Mouse (Mus musculus) heart, embryonic 14.5 days (tissue): ENCODE data around the gene Bub1b. TPM values are rescaled to one million over a fixed set of nuclear protein-coding genes. Genes with fewer than 3 reads are reported as not detected.

Experiments used
- ATAC-seq: fragments of 200-750 bp; cut with Nextera tagmentation; 2 replicates; pipeline ENCODE4 v1.8.0; 2017; ENCODE audit warnings: low read depth, moderate TSS enrichment; ENCODE audit not compliant: insufficient number of reproducible peaks, insufficient read depth, low FRiP score
- H3K27ac ChIP-seq, 2 experiments: fragments of 200-500 bp in 1 of 2; fragments of 300-500 bp in 1 of 2; sonication (generic) in 1 of 2; replicated peaks in 1 of 2; 2 replicates each; pipeline ENCODE4 v1.5.1; 2012 to 2014; ENCODE audit warnings: low read depth in 2 of 2, low read length in 2 of 2, control low read depth in 1 of 2, mild to moderate bottlenecking in 1 of 2, mixed read lengths in 1 of 2; ENCODE audit not compliant: control insufficient read depth in 1 of 2, insufficient read depth in 1 of 2
- H3K27me3 ChIP-seq: fragments of 300-500 bp; sonication (generic); 2 replicates; pipeline ENCODE4 v1.6.1; 2014; ENCODE audit warnings: mild to moderate bottlenecking, low read length, control low read depth; ENCODE audit not compliant: control insufficient read depth, insufficient read depth
- H3K36me3 ChIP-seq: fragments of 300-500 bp; sonication (generic); 2 replicates; pipeline ENCODE4 v1.6.1; 2014; ENCODE audit warnings: mild to moderate bottlenecking, control low read depth, low read length, mixed read lengths; ENCODE audit not compliant: control insufficient read depth, insufficient read depth
- H3K4me1 ChIP-seq, 2 experiments: fragments of 200-500 bp in 1 of 2; fragments of 300-500 bp in 1 of 2; sonication (generic) in 1 of 2; 2 replicates each; pipeline ENCODE4 v1.6.1; 2012 to 2014; ENCODE audit warnings: low read length in 2 of 2, control low read depth in 1 of 2, mixed read lengths in 1 of 2; ENCODE audit not compliant: control insufficient read depth in 2 of 2, insufficient read depth in 2 of 2
- H3K4me2 ChIP-seq: fragments of 300-500 bp; sonication (generic); 2 replicates; pipeline ENCODE4 v1.6.1; 2014; ENCODE audit warnings: mild to moderate bottlenecking, low read length
- H3K4me3 ChIP-seq, 2 experiments: fragments of 200-500 bp in 1 of 2; fragments of 300-500 bp in 1 of 2; sonication (generic) in 1 of 2; 2 replicates each; pipeline ENCODE4 v1.5.1; 2012 to 2014; ENCODE audit warnings: low read length in 2 of 2, mild to moderate bottlenecking in 2 of 2, control low read depth in 1 of 2, low read depth in 1 of 2, moderate library complexity in 1 of 2; ENCODE audit not compliant: control insufficient read depth in 1 of 2, insufficient read depth in 1 of 2
- H3K9ac ChIP-seq: fragments of 300-500 bp; sonication (generic); 2 replicates; pipeline ENCODE4 v1.6.1; 2014; ENCODE audit warnings: mild to moderate bottlenecking, low read length
- H3K9me3 ChIP-seq: fragments of 300-500 bp; sonication (generic); 2 replicates; pipeline ENCODE4 v1.6.1; 2016; ENCODE audit warnings: low read length, control low read depth; ENCODE audit not compliant: control insufficient read depth
- WGBS: fragments of 180-500 bp; shearing (Covaris S2); extraction: QIAGEN DNeasy Blood & Tissue Kit; methylation state at CpG from one replicate; pipeline ENCODE4 v1.1.7; 2014; 5-methylcytosine and 5-hydroxymethylcytosine counted together
- polyA plus RNA-seq: library from polyadenylated mRNA; unstranded; fragments of >200 nt; fragmentation: Nextera tagmentation; extraction: Ambion mirVana; gene quantifications from 2 replicates; pipeline ENCODE4 v1.2.1, GENCODE M21; 2014

Bub1b gene
- polyA plus RNA-seq, 1 experiment from 2014 or later, result 67.1 TPM

GRCm38 (mm10) chr2:118687791-118688190, 89.8 kb downstream of the Bub1b start:
- Histone ChIP-seq H3K27ac (no peak overlapping the region), H3K27me3 (no peaks in the 10 kb centered on the region), H3K4me3 (no peak overlapping the region), H3K4me2 (no peak overlapping the region), H3K4me1 (peaks cover 7 to 18% of the 10 kb centered on the region in 2 experiments), H3K9ac (no peak overlapping the region), H3K9me3 (no peaks in the 10 kb centered on the region), H3K36me3 (no peaks in the 10 kb centered on the region)
- no peak for ATAC-seq
- WGBS, result 92% methylated on average over 3 of the region's 3 CpGs

GRCm38 (mm10) chr2:118689875-118690274, 91.9 kb downstream of the Bub1b start:
- H3K9ac ChIP-seq, result no peak overlapping the region
- peaks cover 4% of the 10 kb centered on the region; the same call in 1 of the 2 replicates for H3K27me3 ChIP-seq
- ATAC-seq, result no peak
- WGBS, result 67% methylated on average over 10 of the region's 10 CpGs
- no peak overlapping the region for H3K4me2 ChIP-seq
- H3K9me3 ChIP-seq, result no peaks in the 10 kb centered on the region
- peaks cover 6% of the 10 kb centered on the region; the same call in 1 of the 2 replicates for H3K36me3 ChIP-seq
- H3K4me1 ChIP-seq, result peaks cover 3 to 12% of the 10 kb centered on the region in 2 experiments; a peak in 3 of 4 replicates
- no peak overlapping the region for H3K4me3 ChIP-seq
- no peak overlapping the region for H3K27ac ChIP-seq

Other genes with a start within 250 kb of the Bub1b start
- 0.53 and 0.76 TPM in 2 replicates for gene Gpr176, start 224.8 kb upstream of the Bub1b start, polyA plus RNA-seq
- 6.7 and 8.2 TPM in 2 replicates for gene Eif2ak4, start 209.6 kb upstream of the Bub1b start, polyA plus RNA-seq
- 223 and 239 TPM in 2 replicates for gene Srp14, start 118.5 kb upstream of the Bub1b start, polyA plus RNA-seq
- 2.1 and 6.3 TPM in 2 replicates for gene Bmf, start 48.5 kb upstream of the Bub1b start, polyA plus RNA-seq
- gene Pak6, start 65.1 kb downstream of the Bub1b start, polyA plus RNA-seq, result 8.3 and 8.6 TPM in 2 replicates
- 2.1 and 3.0 TPM in 2 replicates for gene Ankrd63, start 105.8 kb downstream of the Bub1b start, polyA plus RNA-seq
- 2.0 and 2.6 TPM in 2 replicates for gene Plcb2, start 130.2 kb downstream of the Bub1b start, polyA plus RNA-seq
- gene Inafm2, start 147.5 kb downstream of the Bub1b start, polyA plus RNA-seq, result 64.4 and 68.0 TPM in 2 replicates
- gene Ccdc9b, start 164.4 kb downstream of the Bub1b start, polyA plus RNA-seq, result 1.7 and 2.2 TPM in 2 replicates
- gene Phgr1, start 174.6 kb downstream of the Bub1b start, polyA plus RNA-seq, result not detected in 2 replicates
- gene Disp2, start 181.5 kb downstream of the Bub1b start, polyA plus RNA-seq, result 0.18 and 0.27 TPM in 2 replicates
- 89.1 and 106 TPM in 2 replicates for gene Knstrn, start 215.8 kb downstream of the Bub1b start, polyA plus RNA-seq